Mouse (Mus musculus): ENCODE data around the gene Yif1b. TPM values are rescaled to one million over a fixed set of nuclear protein-coding genes. Genes with fewer than 3 reads are reported as not detected.
A peak's percentile ranks its signal among the peaks of the same experiment; 100 is the strongest.
"Not testable (repeated sequence)": the region's sequence is repeated elsewhere in the genome, so short reads cannot be mapped to it uniquely, and the experiment has no call there.

The Yif1b gene
- total RNA-seq, 1 experiment from 2014 or later, result 3.8 TPM

GRCm38 (mm10) chr7:29234661-29235060 is 3.5 kb upstream of the Yif1b start:
- no peak for ATAC-seq (replicated peaks; ENCODE audit: insufficient number of reproducible peaks, low FRiP score, low TSS enrichment, poor library complexity, severe bottlenecking)

DNA sequence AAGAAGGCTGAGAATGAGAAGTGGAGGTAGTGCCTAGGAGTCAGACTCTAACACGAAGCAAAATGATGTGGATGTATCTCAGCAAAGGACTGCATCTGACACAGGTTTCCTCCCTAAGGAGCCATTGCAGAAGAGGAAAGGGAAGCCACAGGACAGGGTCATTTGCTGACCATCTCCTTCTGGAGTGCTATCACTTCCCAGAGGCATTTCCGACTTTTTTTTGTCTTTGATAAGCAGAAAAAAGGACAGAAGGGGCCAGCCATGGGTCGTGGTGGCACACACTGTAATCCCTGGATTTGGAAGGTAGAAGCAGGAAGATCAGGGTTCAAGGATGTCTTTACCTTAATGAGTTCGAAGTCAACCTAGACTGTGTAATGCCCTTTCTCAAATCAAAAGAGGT is 1.5 kb upstream of the Yif1b start:
- no peak for ATAC-seq (replicated peaks; ENCODE audit: insufficient number of reproducible peaks, low FRiP score, low TSS enrichment, poor library complexity, severe bottlenecking)

DNA sequence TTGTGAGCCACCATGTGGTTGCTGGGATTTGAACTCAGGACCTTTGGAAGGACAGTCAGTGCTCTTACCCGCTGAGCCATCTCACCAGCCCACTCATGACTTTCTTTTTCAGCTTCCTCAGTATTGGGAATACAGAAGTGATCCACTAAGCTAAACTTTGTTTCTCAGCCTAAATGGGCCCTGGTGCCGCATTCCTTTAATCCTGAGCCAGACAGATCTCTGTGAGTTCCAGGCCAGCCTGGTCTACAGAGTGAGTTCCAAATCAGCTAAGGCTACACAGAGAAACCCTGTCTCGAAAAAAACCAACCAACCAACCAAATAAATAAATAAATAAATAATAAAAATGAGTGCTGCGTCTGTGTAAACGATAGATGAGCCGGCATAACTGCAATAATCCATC is 533 bp upstream of the Yif1b start:
- not testable (repeated sequence) for ATAC-seq (replicated peaks; ENCODE audit: insufficient number of reproducible peaks, low FRiP score, low TSS enrichment, poor library complexity, severe bottlenecking)

DNA sequence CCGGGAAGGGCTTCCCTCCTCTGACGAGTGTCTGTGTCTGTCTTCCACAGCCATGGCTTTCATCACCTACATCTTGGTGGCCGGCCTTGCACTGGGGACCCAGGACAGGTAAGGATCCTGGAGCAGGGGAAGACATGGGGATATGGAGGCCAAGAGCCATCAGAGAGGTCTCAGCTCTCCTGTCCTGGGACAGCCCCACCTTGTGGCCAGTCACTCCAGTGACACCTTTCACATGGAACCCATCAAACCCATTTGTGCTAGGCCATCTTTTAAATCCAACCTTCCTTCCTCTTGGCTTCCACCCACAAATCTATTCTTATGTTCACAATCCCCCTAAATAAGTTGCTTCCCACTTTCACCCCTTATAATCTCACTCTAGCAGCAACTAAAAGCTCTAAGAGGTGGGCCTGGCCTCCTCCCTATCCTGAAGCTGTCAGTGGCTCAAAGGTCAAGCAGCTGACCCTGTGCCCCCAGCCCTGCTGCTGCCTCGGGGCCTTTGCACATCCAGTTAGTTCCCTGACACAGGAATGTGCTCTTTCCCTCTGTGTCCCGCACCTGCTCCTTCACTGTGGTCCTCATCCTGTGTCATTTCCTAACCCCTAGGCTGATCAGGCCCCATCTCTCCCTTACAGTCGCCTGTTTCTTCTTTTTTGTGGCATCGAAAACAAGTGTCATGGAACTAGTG is 6.7 kb downstream of the Yif1b start:
- ATAC-seq (replicated peaks; ENCODE audit: insufficient number of reproducible peaks, low FRiP score, low TSS enrichment, poor library complexity, severe bottlenecking), result no peak

DNA sequence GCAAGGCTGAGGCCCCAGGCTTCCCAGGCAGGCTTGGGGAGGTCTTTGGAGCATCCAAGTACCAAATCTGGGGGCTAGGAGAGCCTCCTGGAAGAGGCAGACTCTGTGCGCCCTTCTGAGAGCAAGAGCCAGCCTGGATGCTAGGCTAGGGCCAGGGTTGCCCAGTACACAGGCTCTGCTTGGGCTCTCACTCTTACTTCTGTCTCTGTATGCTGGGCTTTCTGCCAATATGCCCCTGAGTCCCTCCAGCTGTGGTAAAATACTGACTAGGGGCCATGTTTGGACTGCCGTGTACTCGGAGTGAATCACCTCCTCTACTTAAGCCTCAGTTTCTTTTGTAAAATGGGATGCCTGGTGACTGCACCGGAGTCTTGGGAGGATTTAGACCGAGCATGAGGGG is 7.9 kb downstream of the Yif1b start:
- no peak for ATAC-seq (replicated peaks; ENCODE audit: insufficient number of reproducible peaks, low FRiP score, low TSS enrichment, poor library complexity, severe bottlenecking)

- ATAC-seq (replicated peaks; ENCODE audit: insufficient number of reproducible peaks, low FRiP score, low TSS enrichment, poor library complexity, severe bottlenecking), result no peak
Observed at GRCm38 (mm10) chr7:29246619-29247313, 8.6 kb downstream of the Yif1b start.

GRCm38 (mm10) chr7:29247314-29247700 is 9.2 kb downstream of the Yif1b start:
- 0 out of 2 replicates have a peak, but pooled peaks have one; percentile 40 for ATAC-seq (replicated peaks; ENCODE audit: insufficient number of reproducible peaks, low FRiP score, low TSS enrichment, poor library complexity, severe bottlenecking)

DNA sequence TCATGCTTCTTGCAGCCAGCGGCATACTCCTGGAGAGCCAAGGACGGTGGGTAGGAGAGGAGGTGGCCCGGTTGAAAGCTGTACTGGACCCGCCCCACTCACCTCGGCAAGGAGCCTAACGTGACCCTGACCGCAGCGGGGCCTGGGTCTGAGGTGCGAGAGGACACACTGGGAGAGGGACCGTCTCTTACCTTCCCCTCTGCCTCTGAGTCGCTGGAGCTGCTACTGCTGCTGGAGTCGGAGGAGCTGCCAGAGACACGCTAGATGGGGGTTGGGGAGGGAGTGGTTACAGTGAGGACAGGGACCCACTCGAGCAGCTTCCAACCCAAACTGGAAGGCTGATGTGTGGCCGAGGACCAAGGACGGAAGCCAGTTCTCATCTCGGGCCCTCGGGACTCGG is 9.6 kb downstream of the Yif1b start:
- no peak for ATAC-seq (replicated peaks; ENCODE audit: insufficient number of reproducible peaks, low FRiP score, low TSS enrichment, poor library complexity, severe bottlenecking)

GRCm38 (mm10) chr7:29248261-29248841 is 10.2 kb downstream of the Yif1b start, which contains the start of gene 2200002D01Rik:
Gene 2200002D01Rik (minus strand): TSS chr7:29248466.
- ATAC-seq (replicated peaks; ENCODE audit: insufficient number of reproducible peaks, low FRiP score, low TSS enrichment, poor library complexity, severe bottlenecking), result no peak

DNA sequence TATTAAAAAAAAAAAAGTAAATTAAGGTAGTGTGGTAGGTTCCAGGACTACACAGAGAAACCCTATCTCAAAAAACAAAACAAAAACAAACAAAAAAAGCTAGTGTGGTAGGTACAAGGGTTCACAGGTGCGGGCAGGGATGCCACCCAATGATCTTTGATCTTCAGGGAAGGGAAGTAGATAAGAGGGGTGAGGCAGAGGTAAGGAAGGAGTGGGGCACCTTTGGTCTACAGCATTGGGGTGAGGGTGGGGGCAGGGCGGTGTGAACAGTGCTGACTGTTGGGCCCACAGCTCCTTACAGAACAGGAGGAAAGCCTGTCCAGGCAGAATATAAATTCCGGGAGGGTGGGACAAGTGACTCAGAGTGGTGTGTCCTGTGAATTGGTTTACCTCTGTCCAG is 13.0 kb downstream of the Yif1b start:
- ATAC-seq (replicated peaks; ENCODE audit: insufficient number of reproducible peaks, low FRiP score, low TSS enrichment, poor library complexity, severe bottlenecking), result no peak

DNA sequence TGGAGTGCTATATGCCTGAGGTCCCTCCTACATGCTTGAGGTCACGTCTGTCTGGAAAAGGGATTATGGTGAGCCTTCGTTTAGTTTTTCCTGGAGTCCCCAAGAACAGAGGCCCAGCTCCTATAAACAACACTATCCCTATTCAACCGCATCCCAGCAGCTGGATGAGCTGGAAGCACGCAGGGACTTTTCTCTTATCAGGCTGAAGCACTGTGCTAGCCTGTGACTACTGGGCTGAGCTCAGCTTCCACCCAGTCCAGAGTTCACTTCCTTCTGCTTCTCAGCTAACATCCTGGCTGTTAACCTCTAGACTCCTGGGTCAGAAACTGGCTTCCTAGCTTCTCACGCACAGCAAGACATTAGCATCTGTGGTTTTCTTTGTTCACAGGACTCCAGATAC is 15.7 kb downstream of the Yif1b start:
- ATAC-seq (replicated peaks; ENCODE audit: insufficient number of reproducible peaks, low FRiP score, low TSS enrichment, poor library complexity, severe bottlenecking), result no peak

GRCm38 (mm10) chr7:29255875-29256274 is 17.7 kb downstream of the Yif1b start:
- no peak for ATAC-seq (replicated peaks; ENCODE audit: insufficient number of reproducible peaks, low FRiP score, low TSS enrichment, poor library complexity, severe bottlenecking)

GRCm38 (mm10) chr7:29257368-29257767 is 19.2 kb downstream of the Yif1b start:
- ATAC-seq (replicated peaks; ENCODE audit: insufficient number of reproducible peaks, low FRiP score, low TSS enrichment, poor library complexity, severe bottlenecking), result no peak

DNA sequence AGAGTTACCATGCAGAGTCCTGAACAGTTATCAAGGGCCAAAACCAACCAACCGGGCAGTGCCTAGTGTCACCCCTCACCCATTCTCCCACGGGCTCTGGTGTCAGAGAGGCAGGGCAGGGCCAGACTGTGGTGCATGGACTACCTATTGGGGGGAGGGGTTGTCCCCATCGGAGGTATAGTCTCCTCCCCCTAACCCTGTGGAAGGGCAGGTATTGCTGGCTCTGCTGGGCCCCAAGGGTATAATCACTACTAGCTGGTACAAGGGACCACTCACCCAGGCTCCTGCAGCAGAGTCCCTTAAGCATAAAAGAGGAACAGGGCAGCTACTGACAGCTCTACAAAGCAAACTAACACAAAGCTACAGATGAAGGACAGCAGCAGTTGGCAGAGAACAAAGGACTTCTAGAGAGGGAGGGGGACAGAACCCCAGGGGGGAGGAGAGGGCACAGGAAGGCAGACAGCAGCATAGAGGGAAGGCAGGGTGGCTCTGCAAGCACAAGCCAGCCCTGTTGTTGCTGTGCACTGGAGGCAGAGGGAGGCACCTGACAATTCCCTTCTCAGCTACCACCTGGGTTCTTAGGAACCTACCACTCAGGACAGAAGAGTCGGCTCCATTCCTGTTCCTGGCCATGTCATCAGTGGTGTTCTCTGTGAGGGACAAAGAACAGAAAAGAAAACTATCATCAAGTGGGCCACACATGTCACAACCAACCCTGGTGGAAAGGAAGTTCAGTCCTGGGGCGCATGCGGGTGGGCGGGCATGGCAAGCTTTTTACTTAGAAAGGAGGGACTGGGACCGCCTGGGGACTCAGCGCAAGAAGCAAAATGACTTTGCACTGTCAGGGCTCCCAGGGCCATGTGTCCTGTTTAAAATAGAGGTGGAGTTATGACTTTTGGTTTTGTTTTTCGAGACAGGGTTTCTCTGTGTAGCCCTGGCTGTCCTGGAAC is 21.9 kb downstream of the Yif1b start:
- no peak for ATAC-seq (replicated peaks; ENCODE audit: insufficient number of reproducible peaks, low FRiP score, low TSS enrichment, poor library complexity, severe bottlenecking)

DNA sequence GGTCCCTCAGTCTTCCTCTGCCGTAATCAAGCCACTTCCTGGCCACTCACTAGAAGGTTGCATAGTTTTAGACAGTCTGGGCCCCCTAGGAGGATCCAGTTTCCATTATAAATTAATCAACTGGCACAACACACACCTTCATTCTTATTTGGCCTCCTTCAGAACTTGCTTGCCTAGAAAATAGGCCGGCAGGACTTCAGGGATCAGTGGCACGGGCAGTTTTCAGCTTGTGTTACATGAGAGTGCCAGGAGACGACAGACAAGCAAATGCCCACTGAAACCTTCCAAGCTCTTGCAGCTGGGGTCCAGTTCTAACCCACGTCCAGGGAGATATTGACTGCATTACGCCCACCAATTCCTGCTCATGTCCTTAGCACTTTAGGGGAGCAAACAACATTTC is 24.0 kb downstream of the Yif1b start:
- no peak for ATAC-seq (replicated peaks; ENCODE audit: insufficient number of reproducible peaks, low FRiP score, low TSS enrichment, poor library complexity, severe bottlenecking)

GRCm38 (mm10) chr7:29263831-29264230 is 25.7 kb downstream of the Yif1b start:
- ATAC-seq (replicated peaks; ENCODE audit: insufficient number of reproducible peaks, low FRiP score, low TSS enrichment, poor library complexity, severe bottlenecking), result no peak

DNA sequence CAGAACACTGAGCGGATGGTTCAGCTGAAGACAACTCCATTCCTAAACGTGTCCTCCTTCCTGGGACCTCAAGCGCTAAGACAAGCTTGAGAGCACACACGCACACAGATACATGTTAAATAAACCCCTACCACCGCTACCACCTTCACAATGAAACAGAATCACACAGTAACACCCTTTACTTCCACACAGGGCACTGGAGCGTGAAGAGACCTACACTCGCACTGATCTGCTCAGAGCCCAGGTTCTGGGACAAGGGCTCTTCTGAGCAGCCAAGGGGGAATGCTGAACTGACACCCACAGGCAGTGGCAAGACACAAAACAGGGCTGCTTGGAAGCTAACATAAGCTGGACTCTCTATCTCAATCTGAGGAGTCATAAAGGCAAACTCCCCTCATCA is 27.5 kb downstream of the Yif1b start:
- ATAC-seq (replicated peaks; ENCODE audit: insufficient number of reproducible peaks, low FRiP score, low TSS enrichment, poor library complexity, severe bottlenecking), result no peak

- ATAC-seq (replicated peaks; ENCODE audit: insufficient number of reproducible peaks, low FRiP score, low TSS enrichment, poor library complexity, severe bottlenecking), result no peak
Observed at GRCm38 (mm10) chr7:29266931-29267330, 28.8 kb downstream of the Yif1b start.

DNA sequence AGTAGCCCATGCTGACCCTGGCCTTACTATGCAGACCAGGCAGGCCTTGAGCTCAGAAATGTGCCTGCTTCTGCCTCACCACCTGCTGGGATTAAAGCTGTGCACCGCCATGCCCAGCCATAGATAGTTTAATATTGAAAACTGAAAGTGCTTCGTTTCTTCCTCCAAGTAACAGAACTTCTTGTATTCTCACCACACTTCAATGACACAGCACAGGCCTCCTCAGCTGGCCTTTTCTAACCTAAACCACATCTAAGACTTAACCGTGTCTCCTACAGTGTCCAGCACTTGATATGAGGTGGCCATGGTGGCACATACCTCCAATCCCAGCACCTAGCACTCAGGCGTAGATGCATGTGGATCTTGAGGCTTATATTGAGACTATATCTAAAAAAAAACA is 32.3 kb downstream of the Yif1b start:
- no peak for ATAC-seq (replicated peaks; ENCODE audit: insufficient number of reproducible peaks, low FRiP score, low TSS enrichment, poor library complexity, severe bottlenecking)

All from monocyte, adult 5-6 weeks (primary cell).